Mouse (Mus musculus): Measurements from ENCODE around the gene B3gnt8. TPM values are rescaled to one million over a fixed set of nuclear protein-coding genes. Genes with fewer than 3 reads are reported as not detected.

B3gnt8 gene
- polyA plus RNA-seq (2012; rRNA removed) = 14.8 and 18.0 TPM in 2 replicates

DNA sequence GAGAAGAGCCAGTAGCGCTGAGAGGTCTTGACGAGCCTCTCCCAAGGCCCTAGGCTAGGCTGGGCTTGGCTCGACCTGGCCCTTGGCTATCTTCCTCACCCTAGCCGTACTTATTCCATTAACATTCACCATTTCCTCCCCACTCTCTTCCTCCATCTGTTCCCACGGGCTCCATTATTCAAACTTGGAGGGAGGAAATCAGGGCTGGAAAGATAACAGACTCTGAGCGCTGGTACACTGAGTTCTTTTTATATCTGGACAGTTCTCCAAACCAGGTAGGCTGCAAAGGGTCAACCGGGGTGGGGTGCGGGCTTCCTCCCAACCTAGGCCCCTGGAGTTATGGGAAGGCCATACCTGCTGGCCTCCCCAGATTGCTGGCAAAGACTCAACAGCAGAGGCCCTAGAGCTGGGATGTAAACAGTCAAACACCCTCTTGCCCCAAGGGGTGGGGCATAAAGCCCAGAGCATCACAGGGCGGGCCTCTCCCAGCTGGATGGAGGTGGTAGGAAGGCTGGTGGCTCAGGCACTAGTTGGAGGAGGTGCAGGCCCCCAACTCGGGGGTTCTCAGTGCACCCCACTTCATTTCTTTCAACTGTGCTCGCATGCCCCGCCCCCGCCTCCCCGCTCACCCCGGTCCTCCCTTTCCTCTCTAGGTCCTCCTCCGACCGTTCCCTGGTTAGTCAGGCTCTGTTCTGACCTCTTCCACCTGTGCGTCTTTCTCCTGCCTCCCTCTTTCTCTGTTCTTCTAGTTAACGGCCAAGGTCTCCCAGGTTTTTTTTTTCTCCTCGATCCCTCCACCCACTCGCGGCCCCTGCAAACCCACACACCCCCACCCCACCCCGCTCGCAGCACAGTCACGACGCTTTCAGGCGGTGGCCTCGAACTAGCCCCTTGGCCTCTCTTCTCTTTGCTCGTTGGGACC lies at the start of gene B3gnt8:
TSS of gene B3gnt8 (plus strand) at position 146 of the 922 bp plus-strand sequence.

DNA sequence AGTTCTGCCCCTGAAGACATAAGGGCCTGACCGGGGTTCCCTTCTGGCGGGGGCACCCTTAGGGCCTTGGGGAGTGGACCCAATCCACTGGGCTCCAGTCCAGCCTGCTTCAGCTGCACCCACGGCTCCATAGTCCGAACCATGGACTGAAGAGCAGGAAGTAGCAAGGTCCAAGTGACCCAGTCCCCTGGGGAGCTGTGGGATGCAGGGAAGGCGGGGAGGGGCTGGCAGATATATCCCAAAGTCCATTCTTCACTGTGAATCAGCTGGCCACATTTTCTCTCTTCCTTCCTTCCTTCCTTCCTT lies 10.8 kb upstream of the B3gnt8 start, which contains the start of gene Erich4:
TSS of gene Erich4 (minus strand) at position 187 of the 306 bp plus-strand sequence.

DNA sequence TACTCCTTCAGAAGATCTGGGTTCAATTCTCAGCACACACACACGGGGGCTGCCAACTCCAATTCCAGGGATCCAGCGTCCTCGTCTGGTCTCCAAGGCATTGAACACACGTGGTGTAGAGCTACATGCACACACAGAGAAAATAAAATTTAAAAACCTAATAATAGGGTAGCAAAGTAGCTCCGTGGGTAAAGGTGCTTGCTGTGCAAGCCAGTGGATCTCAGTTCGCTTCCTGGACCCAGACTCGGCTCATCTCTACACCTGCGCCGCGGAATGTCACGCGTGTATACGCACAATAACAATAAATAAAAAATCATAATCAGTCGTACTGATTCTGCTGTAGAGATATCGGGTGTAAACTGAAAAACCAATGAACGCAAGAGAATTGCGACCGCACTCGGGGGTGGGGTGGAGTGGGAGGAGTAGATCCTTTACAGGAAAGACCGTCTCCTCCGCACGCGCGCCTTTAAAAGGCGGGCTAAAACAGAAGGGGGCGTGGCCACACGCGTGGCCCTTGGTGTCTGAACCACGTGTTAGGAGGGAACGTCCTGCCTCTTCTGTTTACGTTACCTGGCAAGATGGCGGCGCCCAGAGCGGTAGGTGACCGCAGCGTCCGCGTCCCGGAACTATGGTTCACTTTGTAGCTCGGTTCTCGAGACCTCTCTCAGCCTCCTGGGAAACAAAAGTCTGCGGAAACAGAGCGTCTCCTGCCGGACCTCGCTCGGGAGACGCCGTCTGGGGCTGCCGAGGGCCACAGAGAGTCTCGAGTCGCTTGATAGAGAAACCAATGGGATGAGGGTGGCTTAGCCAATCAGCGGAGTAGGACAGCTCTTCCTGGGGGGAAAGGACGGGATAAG lies 7.4 kb upstream of the B3gnt8 start, which contains the start of gene Dmac2:
TSS of gene Dmac2 (plus strand) at position 550 of the 857 bp plus-strand sequence.

DNA sequence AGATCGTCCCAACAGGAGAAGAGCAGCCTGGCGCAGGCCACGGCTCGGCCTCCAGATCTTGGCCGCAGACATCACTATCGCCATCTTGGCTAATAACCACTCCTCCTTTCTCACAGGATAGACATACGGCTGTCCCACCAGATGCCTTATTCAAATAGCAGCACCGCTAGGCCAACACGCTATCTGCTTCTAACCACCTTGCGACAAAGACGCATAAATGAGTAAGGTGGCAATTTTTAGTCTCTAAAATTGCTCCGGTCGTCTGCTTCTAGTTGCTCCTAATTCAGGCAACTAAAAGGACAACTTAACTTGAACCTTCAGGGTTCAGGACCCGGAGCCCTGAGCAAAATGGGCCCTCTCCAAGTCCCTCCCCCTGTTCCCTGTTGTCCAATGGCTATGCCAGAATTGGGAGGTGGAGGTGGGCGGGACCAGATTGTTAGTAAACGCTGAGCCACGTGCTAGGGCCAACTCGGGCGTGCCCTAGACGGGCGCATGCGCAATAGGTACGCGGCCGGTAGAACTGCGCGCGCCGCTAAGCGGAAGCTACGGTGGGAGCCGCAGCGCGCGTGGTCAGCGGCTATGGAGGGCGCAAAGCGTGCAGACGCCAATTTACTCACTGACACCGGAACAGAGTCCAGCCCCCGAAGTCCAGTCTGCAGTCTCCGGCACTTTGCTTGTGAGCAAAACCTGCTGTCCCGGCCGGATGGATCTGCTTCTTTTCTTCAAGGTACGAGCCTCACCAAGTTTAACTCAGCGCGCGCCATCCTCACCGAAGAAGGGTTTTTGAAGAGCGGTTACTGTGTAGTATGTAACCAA lies 32.4 kb downstream of the B3gnt8 start, which contains the start of the genes Bckdha and Exosc5:
TSS of gene Bckdha (minus strand) at position 325 of the 816 bp plus-strand sequence.
TSS of gene Exosc5 (plus strand) at position 508 of the 816 bp plus-strand sequence.

DNA sequence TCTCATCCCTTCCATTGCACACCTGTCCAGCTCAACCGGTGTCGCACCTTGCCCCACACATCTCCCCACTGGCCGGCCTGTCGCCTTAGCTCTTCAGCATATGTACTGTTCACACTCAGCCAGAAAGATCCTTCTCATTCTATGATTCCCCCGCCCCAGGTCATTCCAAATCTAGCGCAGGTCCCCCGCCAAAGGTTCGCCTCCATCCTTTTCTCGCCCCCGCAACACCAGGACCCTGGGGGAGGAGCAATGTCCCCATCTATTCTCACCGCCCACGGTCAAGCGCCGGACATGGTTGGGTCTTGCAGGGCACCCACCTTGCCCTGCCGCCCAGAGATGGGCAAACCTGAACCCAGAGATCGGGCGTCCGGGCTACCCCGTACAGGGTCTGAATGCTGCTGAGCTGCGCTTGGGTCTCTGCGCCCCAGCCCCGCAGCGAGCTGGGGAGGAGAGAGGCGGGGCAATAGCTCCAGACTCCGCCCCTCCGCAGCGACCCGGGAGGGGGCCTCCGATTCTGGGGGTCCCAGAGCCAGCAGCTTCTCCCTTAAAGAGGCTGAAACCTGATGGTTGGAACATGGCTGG lies 48.4 kb downstream of the B3gnt8 start, which contains the start of gene Tmem91:
TSS of gene Tmem91 (minus strand) at position 448 of the 582 bp plus-strand sequence.

DNA sequence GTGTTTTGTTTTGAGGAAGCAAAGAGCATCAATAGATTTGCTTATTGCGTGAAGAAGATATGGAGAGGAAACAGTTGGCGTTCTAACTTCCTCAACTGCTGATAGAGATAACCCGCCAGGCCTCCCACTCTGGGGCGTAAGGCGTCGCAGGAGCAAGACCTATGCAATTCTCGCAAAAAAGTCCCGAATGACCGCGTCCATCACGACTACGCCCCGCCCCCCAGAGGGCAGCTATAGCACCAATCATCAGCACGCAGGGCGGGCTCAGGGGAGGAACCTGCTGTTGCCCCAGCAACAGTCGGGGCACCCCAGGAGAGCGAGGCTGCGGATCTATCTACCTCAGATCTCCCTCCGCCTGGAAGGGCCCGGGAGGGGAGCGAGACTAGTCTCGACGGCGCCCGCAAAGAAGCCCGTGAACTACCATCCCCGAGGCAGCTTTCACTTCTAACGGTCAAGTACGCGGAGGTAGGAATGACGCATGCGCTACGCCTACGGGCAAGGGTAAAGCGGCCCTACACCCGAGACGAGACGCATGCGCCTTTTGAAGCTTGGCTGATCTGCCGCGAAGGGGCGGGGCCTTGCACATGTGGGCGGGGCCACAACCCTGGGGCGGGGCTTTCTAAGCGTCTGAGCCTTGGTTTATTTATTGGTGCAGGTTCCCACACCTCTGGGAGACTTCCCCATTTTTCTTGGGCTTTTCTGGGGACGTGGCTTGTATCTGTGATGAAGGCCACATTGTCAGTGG lies 54.2 kb downstream of the B3gnt8 start, which contains the start of gene B9d2:
TSS of gene B9d2 (plus strand) at position 267 of the 745 bp plus-strand sequence.

Other genes starting within 250 kb of the B3gnt8 start
- gene Lipe, start 227.9 kb upstream of the B3gnt8 start, polyA plus RNA-seq (2012; rRNA removed) = 26.7 and 33.9 TPM in 2 replicates
- gene Cxcl17, start 213.8 kb upstream of the B3gnt8 start, polyA plus RNA-seq (2012; rRNA removed) = not detected in 2 replicates
- 822 and 1,160 TPM in 2 replicates for gene Ceacam1, start 149.1 kb upstream of the B3gnt8 start, polyA plus RNA-seq (2012; rRNA removed)
- gene Ceacam2, start 86.8 kb upstream of the B3gnt8 start, polyA plus RNA-seq (2012; rRNA removed) = 1.6 and 2.0 TPM in 2 replicates
- 0.65 and 1.7 TPM in 2 replicates for gene Erich4, start 10.8 kb upstream of the B3gnt8 start, polyA plus RNA-seq (2012; rRNA removed)
- 86.7 and 94.4 TPM in 2 replicates for gene Dmac2, start 7.2 kb upstream of the B3gnt8 start, polyA plus RNA-seq (2012; rRNA removed)
- 124 and 131 TPM in 2 replicates for gene Bckdha, start 32.3 kb downstream of the B3gnt8 start, polyA plus RNA-seq (2012; rRNA removed)
- gene Exosc5, start 32.5 kb downstream of the B3gnt8 start, polyA plus RNA-seq (2012; rRNA removed) = 73.3 and 77.2 TPM in 2 replicates
- 0.58 and 1.6 TPM in 2 replicates for gene Tmem91, start 48.5 kb downstream of the B3gnt8 start, polyA plus RNA-seq (2012; rRNA removed)
- gene B9d2, start 54.1 kb downstream of the B3gnt8 start, polyA plus RNA-seq (2012; rRNA removed) = 31.8 and 42.8 TPM in 2 replicates
- gene Tgfb1, start 60.3 kb downstream of the B3gnt8 start, polyA plus RNA-seq (2012; rRNA removed) = 19.2 and 29.7 TPM in 2 replicates
- 73.4 and 84.1 TPM in 2 replicates for gene Ccdc97, start 92.4 kb downstream of the B3gnt8 start, polyA plus RNA-seq (2012; rRNA removed)
- 46.5 and 50.5 TPM in 2 replicates for gene Hnrnpul1, start 128.1 kb downstream of the B3gnt8 start, polyA plus RNA-seq (2012; rRNA removed)
- 49.2 and 52.7 TPM in 2 replicates for gene Axl, start 162.1 kb downstream of the B3gnt8 start, polyA plus RNA-seq (2012; rRNA removed)
- gene Cyp2s1, start 190.3 kb downstream of the B3gnt8 start, polyA plus RNA-seq (2012; rRNA removed) = 83.9 and 93.4 TPM in 2 replicates